Mouse (Mus musculus) G1E (cell line): ENCODE results near the gene Grxcr1. TPM values are rescaled to one million over a fixed set of nuclear protein-coding genes. Genes with fewer than 3 reads are reported as not detected.

Source experiments
- ATAC-seq: 2 replicates; pipeline ENCODE4 v1.8.0; 2016; ENCODE audit warnings: mild to moderate bottlenecking; ENCODE audit not compliant: insufficient number of reproducible peaks, poor library complexity, low FRiP score, severe bottlenecking; ENCODE audit errors: extremely low read depth
- DNase-seq: peaks from one replicate; pipeline ENCODE4 v3.0.0; 2012; ENCODE audit warnings: low spot score
- H3K27me3 ChIP-seq: 2 replicates; pipeline ENCODE4 v1.6.1; 2012; ENCODE audit warnings: mild to moderate bottlenecking, low read length, inconsistent platforms; ENCODE audit not compliant: insufficient read depth
- H3K36me3 ChIP-seq: replicated peaks from 2 replicates; pipeline ENCODE3; 2012; ENCODE audit warnings: mild to moderate bottlenecking, inconsistent platforms
- H3K4me1 ChIP-seq: 2 replicates; pipeline ENCODE4 v1.6.1; 2012; ENCODE audit warnings: low read depth, low read length, inconsistent platforms, mixed read lengths; ENCODE audit not compliant: insufficient read depth
- H3K4me3 ChIP-seq: 2 replicates; pipeline ENCODE4 v1.5.1; 2012; ENCODE audit warnings: low read depth, mild to moderate bottlenecking, inconsistent platforms, low read length, moderate library complexity, mixed read lengths
- H3K9me3 ChIP-seq: replicated peaks from 2 replicates; pipeline ENCODE4 v1.6.1; 2012; ENCODE audit warnings: inconsistent platforms
- CTCF ChIP-seq: IDR thresholded peaks from 2 replicates; pipeline ENCODE4 v1.5.1; 2012; ENCODE audit warnings: low read depth, low read length, inconsistent platforms, mixed read lengths
- GATA1 ChIP-seq: IDR thresholded peaks from 2 replicates; pipeline ENCODE4 v1.6.1; 2012; ENCODE audit warnings: borderline replicate concordance, low read length, inconsistent platforms, mixed read lengths
- GATA2 ChIP-seq: IDR thresholded peaks from 2 replicates; pipeline ENCODE4 v1.6.1; 2012; ENCODE audit warnings: low read depth, low read length, inconsistent platforms, borderline replicate concordance
- POLR2AphosphoS5 ChIP-seq: IDR thresholded peaks from 2 replicates; pipeline ENCODE4 v1.6.1; 2012; ENCODE audit warnings: low read depth, low read length, inconsistent platforms; ENCODE audit not compliant: insufficient replicate concordance
- TAL1 ChIP-seq: conservative IDR thresholded peaks from 2 replicates; pipeline ENCODE4 v1.6.1; 2012; ENCODE audit warnings: low read depth, low read length, inconsistent platforms, mixed read lengths
- polyA plus RNA-seq: library from polyadenylated mRNA; stranded (reverse); fragments of >175 nt; gene quantifications from 2 replicates; pipeline ENCODE4 v1.2.3, GENCODE M21; 2012
- total RNA-seq, 2 experiments: library from RNA; stranded (forward) in 1 of 2; stranded (reverse) in 1 of 2; fragments of 200-1000 nt in 1 of 2; fragments of >200 nt in 1 of 2; fragmentation: Nextera tagmentation in 1 of 2; gene quantifications; 2 replicates each; pipeline ENCODE4 v1.2.3; 2014 to 2017

The Grxcr1 gene
- total and polyA plus RNA-seq, 3 experiments: not detected

DNA sequence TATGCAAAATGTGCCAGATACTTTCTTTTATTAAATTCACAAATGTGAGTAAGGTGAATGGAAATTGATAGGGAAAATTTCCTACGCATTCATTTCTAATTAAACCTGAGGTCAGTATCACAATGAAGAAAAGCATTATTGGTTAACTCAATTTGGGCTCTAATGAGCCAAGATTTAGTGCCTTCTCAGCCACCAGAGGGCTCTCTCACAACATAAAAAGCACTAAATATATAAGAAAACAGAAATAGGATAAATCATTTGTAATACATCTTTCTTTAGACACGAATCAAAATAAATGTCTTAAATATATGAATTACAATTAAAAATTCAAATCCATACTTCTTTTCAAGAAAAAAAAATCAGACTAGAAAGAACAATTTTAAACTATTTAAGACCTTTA, 89.2 kb downstream of the Grxcr1 start:
- DNase-seq (no peak), ATAC-seq (no peak)
- H3K9me3 ChIP-seq: no peaks in the 10 kb centered on the region
- no peaks in the 10 kb centered on the region for H3K4me1 ChIP-seq
- H3K4me3 ChIP-seq: no peak overlapping the region
- no peaks in the 10 kb centered on the region for H3K36me3 ChIP-seq
- no peaks in the 10 kb centered on the region for H3K27me3 ChIP-seq
- TF ChIP-seq GATA1: no peak
- TF ChIP-seq TAL1: no peak
- TF ChIP-seq CTCF: no peak
- no peak for TF ChIP-seq POLR2AphosphoS5

GRCm38 (mm10) chr5:68122883-68123282, 91.2 kb downstream of the Grxcr1 start:
- TF ChIP-seq POLR2AphosphoS5: no peak
- Histone ChIP-seq H3K9me3 (no peaks in the 10 kb centered on the region), H3K4me3 (no peak overlapping the region), H3K4me1 (no peaks in the 10 kb centered on the region), H3K36me3 (no peaks in the 10 kb centered on the region), H3K27me3 (no peaks in the 10 kb centered on the region)
- no peak for ATAC-seq
- DNase-seq: no peak

- Histone ChIP-seq H3K9me3 (no peaks in the 10 kb centered on the region), H3K27me3 (no peaks in the 10 kb centered on the region), H3K4me3 (no peak overlapping the region), H3K36me3 (no peaks in the 10 kb centered on the region), H3K4me1 (no peaks in the 10 kb centered on the region)
- DNase-seq (no peak), ATAC-seq (no peak)
- no peak for TF ChIP-seq POLR2AphosphoS5
- TF ChIP-seq CTCF: no peak
Observed at GRCm38 (mm10) chr5:68125478-68125877, 93.8 kb downstream of the Grxcr1 start.

DNA sequence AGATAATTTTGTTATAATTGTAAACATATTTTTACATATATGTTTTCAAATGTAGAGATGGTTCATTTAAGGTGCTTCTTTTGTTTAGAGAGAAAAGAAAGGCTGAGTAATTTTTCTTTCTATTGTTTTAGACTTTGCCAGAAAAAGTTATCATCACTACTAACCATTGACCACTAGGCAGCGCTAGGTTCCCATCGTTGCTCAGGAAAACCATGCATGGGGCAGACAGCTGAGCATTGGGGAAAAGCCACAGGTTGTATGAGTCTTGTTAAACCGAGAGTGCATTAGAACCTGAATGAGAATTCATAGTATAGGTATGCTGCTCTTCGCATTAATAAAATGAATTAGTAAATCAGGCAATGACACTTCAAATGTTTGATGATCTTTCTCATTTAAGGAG, 96.8 kb downstream of the Grxcr1 start:
- H3K27me3 ChIP-seq: no peaks in the 10 kb centered on the region
- H3K4me1 ChIP-seq: no peaks in the 10 kb centered on the region
- TF ChIP-seq GATA2: no peak
- no peak for TF ChIP-seq POLR2AphosphoS5
- TF ChIP-seq CTCF: no peak
- TF ChIP-seq TAL1: no peak
- no peak for TF ChIP-seq GATA1
- no peak for DNase-seq
- no peak overlapping the region for H3K4me3 ChIP-seq
- no peaks in the 10 kb centered on the region for H3K36me3 ChIP-seq
- no peak for ATAC-seq
- H3K9me3 ChIP-seq: no peaks in the 10 kb centered on the region

DNA sequence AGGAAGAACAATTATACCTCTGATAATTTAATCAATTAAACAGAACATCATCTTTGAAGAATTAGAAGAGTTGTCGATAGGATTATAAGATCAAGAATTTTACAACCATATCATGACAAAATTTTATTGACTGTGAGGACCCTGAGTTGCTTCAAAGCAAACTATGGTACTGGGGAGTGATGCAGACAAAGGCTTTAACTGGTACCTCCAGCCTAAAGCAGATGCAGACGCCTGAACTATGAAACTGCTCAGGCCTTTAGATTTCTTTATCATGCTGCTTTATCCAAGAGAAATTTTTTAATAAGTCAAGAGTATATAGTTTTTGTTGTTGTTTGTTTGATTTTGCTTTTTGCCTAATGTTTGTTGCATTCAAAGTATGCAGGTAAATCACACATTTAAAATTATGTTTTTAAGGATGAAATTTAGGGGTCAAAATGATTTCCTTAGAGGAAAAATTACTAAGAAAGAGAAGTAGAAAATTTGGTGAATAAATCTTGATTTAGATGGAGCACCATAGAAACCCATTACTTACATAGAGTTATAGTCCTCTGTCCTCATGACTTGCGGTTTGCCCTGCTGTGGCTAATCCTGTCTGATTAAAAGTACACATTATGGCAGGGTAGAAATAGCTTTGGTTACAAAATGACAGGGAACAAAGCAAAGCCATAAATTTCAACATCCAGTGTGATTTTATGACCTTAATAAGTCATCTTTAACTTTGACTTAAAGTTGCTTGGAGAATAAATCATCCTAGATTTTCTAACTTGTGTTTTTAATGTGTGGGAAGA, 97.4 kb downstream of the Grxcr1 start:
- H3K36me3 ChIP-seq: no peaks in the 10 kb centered on the region
- DNase-seq (no peak), ATAC-seq (no peak)
- H3K4me1 ChIP-seq: no peaks in the 10 kb centered on the region
- H3K4me3 ChIP-seq: no peak overlapping the region
- no peak for TF ChIP-seq GATA1
- TF ChIP-seq POLR2AphosphoS5: no peak
- no peak for TF ChIP-seq GATA2
- TF ChIP-seq TAL1: no peak
- no peak for TF ChIP-seq CTCF
- no peaks in the 10 kb centered on the region for H3K9me3 ChIP-seq
- no peaks in the 10 kb centered on the region for H3K27me3 ChIP-seq

DNA sequence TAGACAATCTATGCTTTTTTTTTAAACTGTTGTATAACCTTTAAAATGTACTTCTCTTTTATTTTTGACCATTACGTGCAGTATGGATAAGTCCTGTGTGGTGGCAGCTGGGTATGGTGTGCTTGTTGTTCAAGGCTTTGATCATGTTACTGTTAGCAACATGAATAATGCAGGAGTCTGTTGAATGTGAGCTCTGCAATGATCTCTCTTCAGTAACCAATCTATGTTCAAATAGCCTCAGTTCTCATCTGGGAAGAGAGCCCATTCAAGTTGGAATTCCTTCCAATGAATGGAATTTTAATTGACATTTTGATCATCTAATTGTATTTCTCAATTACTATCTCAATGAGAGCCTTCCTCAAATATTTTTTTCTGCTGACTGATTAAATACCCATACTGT, 115.2 kb downstream of the Grxcr1 start:
- Histone ChIP-seq H3K4me3 (no peak overlapping the region), H3K9me3 (no peaks in the 10 kb centered on the region), H3K4me1 (no peaks in the 10 kb centered on the region), H3K27me3 (no peaks in the 10 kb centered on the region), H3K36me3 (no peaks in the 10 kb centered on the region)
- TF ChIP-seq POLR2AphosphoS5 (no peak), GATA1 (no peak), TAL1 (no peak), GATA2 (no peak), CTCF (no peak)
- no peak for DNase-seq
- no peak for ATAC-seq

GRCm38 (mm10) chr5:68149946-68150345, 118.3 kb downstream of the Grxcr1 start:
- Histone ChIP-seq H3K36me3 (no peaks in the 10 kb centered on the region), H3K4me3 (no peak overlapping the region), H3K9me3 (no peaks in the 10 kb centered on the region), H3K27me3 (no peaks in the 10 kb centered on the region), H3K4me1 (no peaks in the 10 kb centered on the region)
- ATAC-seq: no peak
- DNase-seq: no peak
- TF ChIP-seq TAL1 (no peak), CTCF (no peak), POLR2AphosphoS5 (no peak), GATA2 (no peak), GATA1 (no peak)
